Mouse (Mus musculus) heart, embryonic 15.5 days (tissue): ENCODE results near the gene Cenpj. TPM values are rescaled to one million over a fixed set of nuclear protein-coding genes. Genes with fewer than 3 reads are reported as not detected.

Experiments
- ATAC-seq: fragments of 200-750 bp; cut with Nextera tagmentation; replicated peaks from 2 replicates; pipeline ENCODE4 v1.8.0; 2017; ENCODE audit warnings: low read depth, moderate TSS enrichment; ENCODE audit not compliant: insufficient number of reproducible peaks, insufficient read depth, low FRiP score
- H3K27ac ChIP-seq: fragments of 300-500 bp; sonication (generic); 2 replicates; pipeline ENCODE4 v1.5.1; 2015; ENCODE audit warnings: mild to moderate bottlenecking, inconsistent platforms
- H3K27me3 ChIP-seq: fragments of 300-500 bp; sonication (generic); 2 replicates; pipeline ENCODE4 v1.6.1; 2015; ENCODE audit warnings: inconsistent platforms
- H3K36me3 ChIP-seq: fragments of 300-500 bp; sonication (generic); 2 replicates; pipeline ENCODE4 v1.6.1; 2015; ENCODE audit warnings: mild to moderate bottlenecking, inconsistent platforms
- H3K4me1 ChIP-seq: fragments of 300-500 bp; sonication (generic); replicated peaks from 2 replicates; pipeline ENCODE4 v1.6.1; 2015; ENCODE audit warnings: inconsistent platforms
- H3K4me2 ChIP-seq: fragments of 300-500 bp; sonication (generic); 2 replicates; pipeline ENCODE4 v1.6.1; 2015; ENCODE audit warnings: inconsistent platforms, mild to moderate bottlenecking, moderate library complexity
- H3K4me3 ChIP-seq: fragments of 300-500 bp; sonication (generic); 2 replicates; pipeline ENCODE4 v1.5.1; 2015; ENCODE audit warnings: mild to moderate bottlenecking, inconsistent platforms
- H3K9ac ChIP-seq: fragments of 300-500 bp; sonication (generic); 2 replicates; pipeline ENCODE4 v1.6.1; 2015; ENCODE audit warnings: mild to moderate bottlenecking, inconsistent platforms
- H3K9me3 ChIP-seq: fragments of 300-500 bp; sonication (generic); replicated peaks from 2 replicates; pipeline ENCODE4 v1.6.1; 2016; ENCODE audit warnings: inconsistent platforms
- WGBS: fragments of 180-500 bp; shearing (Covaris S2); methylation state at CpG from one replicate; pipeline ENCODE4 v1.1.7; 2015; ENCODE audit warnings: mixed read lengths; 5-methylcytosine and 5-hydroxymethylcytosine counted together
- polyA plus RNA-seq: library from polyadenylated mRNA; unstranded; fragments of >200 nt; fragmentation: Nextera tagmentation; extraction: Ambion mirVana; gene quantifications from 2 replicates; pipeline ENCODE4 v1.2.1, GENCODE M21; 2015

Cenpj gene
- polyA plus RNA-seq, 1 experiment from 2014 or later: 7.4 TPM

DNA sequence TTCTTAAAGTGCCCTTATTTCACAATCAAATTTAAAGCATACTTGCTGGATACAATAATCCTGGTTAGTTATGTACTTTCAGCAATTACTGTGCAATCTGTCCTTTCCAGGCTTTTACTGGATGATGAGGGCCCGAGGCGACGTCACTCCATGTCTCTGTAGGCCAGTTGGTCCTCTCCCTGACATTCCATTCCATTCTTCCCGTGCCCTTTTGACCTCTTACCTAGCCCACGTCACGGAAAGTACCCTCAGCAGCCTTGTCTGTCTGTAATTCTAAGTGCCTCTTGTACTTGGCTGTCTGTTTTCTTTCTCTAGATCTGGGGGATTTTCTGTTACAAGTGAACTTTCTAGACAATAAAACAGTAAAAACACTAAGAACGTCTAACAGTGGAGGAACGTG lies 3.8 kb upstream of the Cenpj start:
- H3K4me3 ChIP-seq: no peak overlapping the region
- H3K4me1 ChIP-seq: peaks cover 33% of the 10 kb centered on the region
- 39% methylated on average over 8 of the region's 8 CpGs for WGBS
- H3K27me3 ChIP-seq: no peaks in the 10 kb centered on the region
- ATAC-seq: no peak
- no peaks in the 10 kb centered on the region for H3K9me3 ChIP-seq
- no peak overlapping the region for H3K4me2 ChIP-seq
- H3K27ac ChIP-seq: no peak overlapping the region
- no peak overlapping the region for H3K9ac ChIP-seq
- H3K36me3 ChIP-seq: no peaks in the 10 kb centered on the region

DNA sequence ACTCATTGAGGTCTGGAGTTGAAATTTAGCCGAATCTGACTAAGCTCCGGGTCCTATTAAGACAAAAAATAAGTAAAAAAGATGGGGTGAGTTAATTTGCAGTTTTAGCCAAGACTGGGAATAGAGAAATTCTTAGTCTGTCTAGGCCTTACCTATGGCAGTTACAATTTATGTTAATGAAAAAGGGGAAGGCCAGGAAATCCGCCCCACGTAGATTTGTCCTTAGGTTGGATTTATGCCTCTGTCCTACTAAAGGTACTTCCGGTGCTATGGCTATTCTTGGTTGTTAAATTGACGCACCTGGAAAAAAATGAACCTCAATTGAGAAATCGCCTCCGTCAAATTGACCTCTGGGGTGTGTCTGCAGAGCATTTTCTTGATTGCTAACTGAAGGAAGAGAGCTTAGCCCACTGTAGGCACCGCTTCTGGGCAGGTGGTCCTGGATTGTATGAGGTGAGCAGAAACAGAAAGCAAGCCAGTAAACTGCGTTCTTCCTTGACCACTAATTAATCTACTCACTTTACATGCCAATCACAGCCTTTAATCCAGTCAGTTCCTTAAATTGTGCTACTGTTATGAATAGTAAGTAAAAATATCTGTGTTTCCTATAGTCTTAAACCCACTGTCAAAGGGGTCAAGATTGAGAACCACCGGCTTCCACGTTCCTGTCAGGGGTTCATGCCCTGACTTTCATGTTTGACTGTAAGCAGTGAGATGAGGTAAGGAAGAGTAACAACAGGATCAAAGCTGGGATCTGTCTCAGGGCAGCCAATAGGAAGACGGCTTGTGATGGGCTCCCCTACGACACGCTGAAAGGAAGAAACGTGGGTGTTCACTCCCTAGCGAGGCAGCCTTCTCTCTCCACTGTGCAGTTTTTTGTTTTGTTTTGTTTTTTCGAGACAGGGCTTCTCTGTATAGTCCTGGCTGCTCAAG lies 1.0 kb upstream of the Cenpj start:
- no peak for ATAC-seq
- H3K27me3 ChIP-seq: no peaks in the 10 kb centered on the region
- H3K9ac ChIP-seq: peak overlapping the region; percentile 74
- H3K4me3 ChIP-seq: peak overlapping the region; percentile 70
- H3K27ac ChIP-seq: peak overlapping the region; percentile 76
- H3K4me1 ChIP-seq: peaks cover 28% of the 10 kb centered on the region
- H3K36me3 ChIP-seq: no peaks in the 10 kb centered on the region
- H3K4me2 ChIP-seq: peak overlapping the region; percentile 68
- WGBS: 67% methylated on average over 18 of the region's 18 CpGs
- no peaks in the 10 kb centered on the region for H3K9me3 ChIP-seq

DNA sequence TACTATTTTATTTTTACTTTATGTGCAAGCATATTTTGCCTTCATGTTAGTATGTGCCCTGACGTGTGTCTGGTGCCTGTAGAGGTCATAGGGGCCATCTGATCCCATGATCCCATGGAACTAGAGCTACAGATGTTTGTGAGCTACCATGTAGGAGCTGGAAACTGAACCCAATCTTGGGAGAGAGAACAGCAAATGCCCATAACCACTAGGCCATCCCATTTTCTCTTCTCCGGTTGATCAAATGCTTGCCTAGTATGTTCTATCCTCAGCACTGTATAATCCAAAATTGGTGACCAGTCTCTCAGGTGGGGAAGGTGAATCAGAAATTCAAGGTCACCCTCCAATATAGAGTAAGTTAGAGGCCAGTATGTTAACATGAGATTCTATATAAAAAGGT lies 2.7 kb downstream of the Cenpj start:
- WGBS: 75% methylated on average over 2 of the region's 2 CpGs
- Histone ChIP-seq H3K4me3 (peak overlapping the region; percentile 89), H3K36me3 (no peaks in the 10 kb centered on the region), H3K4me1 (peaks cover 18% of the 10 kb centered on the region), H3K27me3 (no peaks in the 10 kb centered on the region), H3K4me2 (peak overlapping the region; percentile 77; the same call in 1 of the 2 replicates), H3K9me3 (no peaks in the 10 kb centered on the region), H3K27ac (no peak overlapping the region), H3K9ac (no peak overlapping the region)
- no peak for ATAC-seq

DNA sequence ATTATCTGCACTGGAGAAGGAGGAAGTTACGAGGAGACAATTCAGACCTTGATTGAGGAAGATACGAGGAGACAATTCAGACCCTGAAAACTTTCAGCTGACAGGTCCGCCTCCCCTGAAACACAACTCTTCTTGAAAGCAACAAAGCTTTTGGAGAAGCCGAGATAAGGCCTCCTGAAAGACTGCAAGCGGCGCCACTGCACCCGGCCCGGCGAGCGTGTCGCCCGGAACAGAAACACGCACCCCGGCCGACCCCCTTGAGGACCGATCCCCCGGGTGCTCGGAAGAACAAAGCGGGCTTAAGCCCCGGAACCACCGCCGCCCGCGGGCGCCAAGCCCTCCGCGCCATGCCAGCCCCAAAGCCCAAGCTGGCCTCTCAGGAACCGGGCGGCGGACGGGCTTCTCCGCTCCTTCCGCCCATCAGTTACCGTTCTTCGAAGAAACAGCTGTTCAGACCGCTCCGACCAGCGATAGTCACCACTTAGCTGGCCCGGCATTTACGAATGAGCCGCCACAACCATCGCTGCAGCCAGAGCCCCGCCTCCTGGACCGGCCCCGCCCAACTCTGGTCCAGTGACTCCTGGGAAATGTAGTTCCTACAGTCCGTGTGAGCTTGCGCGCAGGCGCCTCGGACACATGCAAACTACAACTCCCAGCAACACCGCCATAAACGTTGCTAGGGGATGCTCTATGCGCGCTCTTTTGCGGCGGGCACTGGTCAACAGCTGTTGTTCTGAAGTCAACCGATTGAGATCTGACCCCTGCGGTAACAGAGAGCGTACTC lies 3.7 kb downstream of the Cenpj start:
- Histone ChIP-seq H3K9ac (peak overlapping the region; percentile 74), H3K4me1 (peaks cover 12% of the 10 kb centered on the region), H3K27me3 (no peaks in the 10 kb centered on the region), H3K4me2 (peak overlapping the region; percentile 77), H3K9me3 (no peaks in the 10 kb centered on the region), H3K27ac (peak overlapping the region; percentile 68), H3K36me3 (no peaks in the 10 kb centered on the region), H3K4me3 (peak overlapping the region; percentile 89)
- ATAC-seq: peak; percentile 98
- under 1% methylated on average over 59 of the region's 59 CpGs for WGBS

DNA sequence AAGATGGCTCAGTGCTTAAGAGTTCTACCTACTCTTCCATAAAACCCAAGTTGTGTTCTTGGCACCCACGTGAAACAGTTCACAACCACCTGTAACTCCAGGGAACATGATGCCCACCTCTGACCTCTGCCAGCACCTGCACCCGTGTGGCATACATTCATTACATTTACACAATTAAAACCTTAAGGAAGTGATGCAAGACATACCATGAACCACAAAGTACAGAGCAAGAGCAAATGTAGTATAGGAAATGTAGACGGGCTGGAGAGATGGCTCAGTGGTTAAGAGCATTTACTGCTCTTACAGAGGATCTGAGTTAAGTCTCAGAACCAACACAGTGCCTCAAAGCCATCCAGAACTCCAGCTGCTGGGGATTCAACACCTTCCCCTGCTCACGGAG lies 6.2 kb downstream of the Cenpj start:
- H3K4me2 ChIP-seq: no peak overlapping the region
- H3K9me3 ChIP-seq: no peaks in the 10 kb centered on the region
- 76% methylated on average over 4 of the region's 4 CpGs for WGBS
- H3K9ac ChIP-seq: no peak overlapping the region
- no peaks in the 10 kb centered on the region for H3K36me3 ChIP-seq
- no peak for ATAC-seq
- no peak overlapping the region for H3K4me3 ChIP-seq
- no peak overlapping the region for H3K27ac ChIP-seq
- H3K27me3 ChIP-seq: no peaks in the 10 kb centered on the region
- H3K4me1 ChIP-seq: peaks cover 5% of the 10 kb centered on the region; the same call in 1 of the 2 replicates

DNA sequence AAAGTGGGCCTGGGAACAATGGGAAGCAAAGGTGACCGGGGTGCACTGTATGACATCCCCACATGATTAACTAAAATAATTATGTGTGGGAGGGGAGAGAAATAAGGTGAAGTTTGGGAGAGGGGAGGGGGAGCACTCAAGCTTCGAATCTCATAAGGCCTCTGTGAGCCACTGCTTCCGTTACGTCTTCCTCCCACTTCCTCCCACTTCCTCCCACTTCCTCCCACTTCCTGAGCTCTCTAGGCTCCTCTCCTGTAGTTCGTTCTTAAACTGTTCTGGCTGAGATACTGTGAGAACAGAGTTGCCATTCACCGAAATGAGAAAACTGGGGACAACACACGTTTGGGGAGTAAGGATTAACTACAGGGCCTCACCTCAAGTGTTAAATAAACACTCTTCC lies 7.7 kb downstream of the Cenpj start:
- H3K36me3 ChIP-seq: peaks cover 5% of the 10 kb centered on the region; the same call in 1 of the 2 replicates
- no peak for ATAC-seq
- no peaks in the 10 kb centered on the region for H3K27me3 ChIP-seq
- no peaks in the 10 kb centered on the region for H3K9me3 ChIP-seq
- no peak overlapping the region for H3K4me2 ChIP-seq
- no peak overlapping the region for H3K4me3 ChIP-seq
- H3K9ac ChIP-seq: no peak overlapping the region
- WGBS: 69% methylated on average over 7 of the region's 7 CpGs
- peaks cover 3% of the 10 kb centered on the region; the same call in 1 of the 2 replicates for H3K4me1 ChIP-seq
- H3K27ac ChIP-seq: no peak overlapping the region

DNA sequence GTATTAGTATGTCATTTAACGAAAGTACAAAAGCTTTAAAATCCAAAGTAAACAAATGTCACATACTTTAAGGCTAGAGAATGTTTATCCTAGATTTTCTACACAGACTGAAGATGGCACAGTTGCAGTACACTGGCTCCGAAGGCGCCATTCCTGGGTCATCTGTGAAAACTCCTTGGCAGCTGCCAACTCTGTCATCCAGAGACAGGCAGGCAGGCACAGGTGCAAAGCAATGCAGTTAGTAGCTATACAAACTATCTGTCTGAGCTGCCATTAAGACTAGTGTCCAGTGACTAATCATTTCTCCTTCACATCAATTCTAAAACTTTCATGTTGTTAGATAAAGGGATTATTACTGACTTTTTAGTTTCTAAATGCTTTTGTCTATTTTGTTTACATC lies 16.1 kb downstream of the Cenpj start:
- peaks cover 21% of the 10 kb centered on the region; the same call in 1 of the 2 replicates for H3K36me3 ChIP-seq
- no peak for ATAC-seq
- no peaks in the 10 kb centered on the region for H3K27me3 ChIP-seq
- no peaks in the 10 kb centered on the region for H3K4me1 ChIP-seq
- no peak overlapping the region for H3K4me2 ChIP-seq
- no peaks in the 10 kb centered on the region for H3K9me3 ChIP-seq
- WGBS: 75% methylated on average over 3 of the region's 3 CpGs
- H3K9ac ChIP-seq: no peak overlapping the region
- no peak overlapping the region for H3K4me3 ChIP-seq
- no peak overlapping the region for H3K27ac ChIP-seq

DNA sequence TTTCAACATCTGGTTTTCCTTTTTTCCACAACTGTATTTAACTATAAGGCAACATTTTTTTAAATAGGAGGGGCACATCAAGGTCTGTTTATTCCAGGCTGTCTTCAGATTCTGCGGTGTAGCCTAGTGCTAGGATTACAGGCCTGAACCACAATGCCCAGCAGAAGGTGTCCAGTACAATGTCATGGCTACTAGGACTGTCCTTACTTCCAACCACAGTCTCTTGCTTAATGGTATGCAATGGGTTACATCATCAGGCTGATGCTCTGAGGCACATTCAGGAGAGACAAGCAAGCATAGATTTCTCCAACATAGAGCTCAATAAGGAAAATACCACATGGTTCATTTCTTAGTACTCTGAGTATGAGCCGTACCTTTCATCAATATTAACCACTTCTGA lies 20.5 kb downstream of the Cenpj start:
- no peak for ATAC-seq
- WGBS: 94% methylated on average over 2 of the region's 2 CpGs
- no peak overlapping the region for H3K9ac ChIP-seq
- H3K36me3 ChIP-seq: peaks cover 27% of the 10 kb centered on the region
- no peak overlapping the region for H3K27ac ChIP-seq
- no peaks in the 10 kb centered on the region for H3K27me3 ChIP-seq
- H3K4me1 ChIP-seq: no peaks in the 10 kb centered on the region
- H3K4me3 ChIP-seq: no peak overlapping the region
- H3K4me2 ChIP-seq: no peak overlapping the region
- no peaks in the 10 kb centered on the region for H3K9me3 ChIP-seq

DNA sequence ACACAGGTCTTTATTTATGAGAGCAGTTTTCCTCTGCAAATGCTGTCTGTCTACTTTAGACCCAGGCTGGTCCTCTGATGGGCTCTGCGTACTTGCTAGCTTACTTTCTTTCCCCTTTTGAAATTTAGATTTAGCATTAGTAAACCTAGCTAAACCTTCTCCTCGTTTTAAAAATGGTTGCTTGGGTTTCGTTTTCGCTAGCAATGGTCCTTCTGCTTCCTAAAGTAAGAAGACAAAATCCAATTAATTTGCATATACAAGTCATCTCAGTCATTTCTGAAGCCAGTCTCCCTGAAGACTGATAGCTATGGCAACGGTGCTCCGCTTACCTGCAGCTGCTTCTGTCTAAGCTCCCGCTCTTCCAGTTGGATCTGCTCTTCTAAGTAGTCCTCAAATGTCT lies 21.9 kb downstream of the Cenpj start:
- Histone ChIP-seq H3K9ac (no peak overlapping the region), H3K27ac (no peak overlapping the region), H3K4me3 (no peak overlapping the region), H3K27me3 (no peaks in the 10 kb centered on the region), H3K9me3 (no peaks in the 10 kb centered on the region), H3K4me2 (no peak overlapping the region), H3K36me3 (peaks cover 27% of the 10 kb centered on the region), H3K4me1 (no peaks in the 10 kb centered on the region)
- 93% methylated on average over 7 of the region's 7 CpGs for WGBS
- ATAC-seq: no peak

DNA sequence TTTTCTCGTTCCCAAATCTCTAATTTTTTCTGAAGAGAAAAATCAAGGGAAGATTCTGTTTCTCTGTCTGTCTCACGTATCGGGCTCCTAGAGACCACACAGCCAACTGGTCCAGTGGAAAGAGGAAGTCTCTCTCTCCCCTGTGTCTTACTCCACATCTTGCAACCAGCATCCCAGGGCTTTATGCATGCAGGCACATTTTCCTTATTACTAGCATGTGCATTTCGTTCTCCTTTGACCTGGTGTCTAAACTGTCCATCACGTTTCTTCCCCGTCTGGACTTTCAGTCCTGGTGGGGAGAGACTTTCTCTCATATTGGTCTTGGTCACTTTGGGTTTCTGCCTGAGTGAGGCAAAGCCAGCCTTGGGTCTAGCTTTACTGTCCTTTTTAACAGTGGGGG lies 22.3 kb downstream of the Cenpj start:
- 89% methylated on average over 6 of the region's 6 CpGs for WGBS
- no peaks in the 10 kb centered on the region for H3K4me1 ChIP-seq
- H3K9ac ChIP-seq: no peak overlapping the region
- H3K4me3 ChIP-seq: no peak overlapping the region
- no peak for ATAC-seq
- no peaks in the 10 kb centered on the region for H3K27me3 ChIP-seq
- H3K36me3 ChIP-seq: peaks cover 24% of the 10 kb centered on the region
- H3K4me2 ChIP-seq: no peak overlapping the region
- H3K9me3 ChIP-seq: no peaks in the 10 kb centered on the region
- H3K27ac ChIP-seq: no peak overlapping the region

DNA sequence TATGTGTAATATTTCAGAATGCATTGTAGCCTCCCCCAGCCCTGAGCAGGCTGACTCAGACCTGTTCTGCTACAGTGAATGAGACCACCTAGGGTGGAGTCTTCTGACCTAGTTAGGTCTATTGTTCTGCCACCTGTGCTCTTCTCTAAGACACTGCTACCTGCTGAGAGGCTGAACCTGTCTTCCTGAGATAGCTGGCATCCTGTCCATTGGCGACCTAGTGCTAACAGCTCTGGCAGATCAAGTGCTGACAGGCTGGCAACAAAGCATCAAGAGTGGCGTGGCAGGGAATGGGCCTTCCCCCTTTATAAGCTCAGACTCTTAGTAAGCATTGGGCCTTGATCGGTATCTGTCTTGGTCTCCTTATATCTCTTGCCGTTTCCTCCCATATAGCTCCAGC lies 24.3 kb downstream of the Cenpj start:
- no peak for ATAC-seq
- no peaks in the 10 kb centered on the region for H3K9me3 ChIP-seq
- H3K27ac ChIP-seq: no peak overlapping the region
- no peak overlapping the region for H3K4me2 ChIP-seq
- H3K4me1 ChIP-seq: no peaks in the 10 kb centered on the region
- H3K9ac ChIP-seq: no peak overlapping the region
- H3K4me3 ChIP-seq: no peak overlapping the region
- no peaks in the 10 kb centered on the region for H3K27me3 ChIP-seq
- H3K36me3 ChIP-seq: peaks cover 20% of the 10 kb centered on the region
- WGBS: 81% methylated on average over 4 of the region's 4 CpGs
